Mouse (Mus musculus): ENCODE measurements around the gene Sema6d. TPM values are rescaled to one million over a fixed set of nuclear protein-coding genes. Genes with fewer than 3 reads are reported as not detected.

Sema6d gene
- polyA plus RNA-seq, 2 experiments: 12.9 to 19.1 TPM

- DNase-seq (ENCODE audit: low spot score): no peak
- H3K9ac ChIP-seq (ENCODE audit: low read depth, low read length, severe bottlenecking): peak overlapping the region; percentile 29; the same call in 1 of the 2 replicates
- H3K4me1 ChIP-seq (ENCODE audit: control insufficient read depth, insufficient read depth, low read length): peaks cover 8% of the 10 kb centered on the region; the same call in 1 of the 2 replicates
- no peak overlapping the region for H3K27ac ChIP-seq (replicated peaks; ENCODE audit: low read depth, low read length)
- no peaks in the 10 kb centered on the region for H3K9me3 ChIP-seq (ENCODE audit: control insufficient read depth, low read length)
- 1% methylated on average over 49 of the region's 49 CpGs for WGBS
- H3K36me3 ChIP-seq (ENCODE audit: control insufficient read depth, insufficient read depth, low read length): no peaks in the 10 kb centered on the region
- peak overlapping the region; percentile 41 for H3K4me3 ChIP-seq (replicated peaks; ENCODE audit: low read length)
- TF ChIP-seq POLR2A (IDR thresholded peaks at IDR 0.05; ENCODE audit: borderline replicate concordance, extremely low read depth, insufficient read depth, insufficient read length): no peak
- no peak for ATAC-seq (ENCODE audit: low FRiP score, low read depth)
- H3K4me2 ChIP-seq (replicated peaks; ENCODE audit: low read depth, low read length, severe bottlenecking): peak overlapping the region; percentile 85
- H3K27me3 ChIP-seq (ENCODE audit: control insufficient read depth, insufficient read depth, low read length): peaks cover 44% of the 10 kb centered on the region
Observed at GRCm38 (mm10) chr2:124090231-124091141, 717 bp downstream of the Sema6d start.

- Histone ChIP-seq H3K36me3 (ENCODE audit: control insufficient read depth, insufficient read depth, low read length) (no peaks in the 10 kb centered on the region), H3K27ac (replicated peaks; ENCODE audit: low read depth, low read length) (no peak overlapping the region), H3K27me3 (ENCODE audit: control insufficient read depth, insufficient read depth, low read length) (0 out of 2 replicates have a peak, but pooled peaks cover 3% of the 10 kb centered on the region), H3K4me1 (ENCODE audit: control insufficient read depth, insufficient read depth, low read length) (no peaks in the 10 kb centered on the region), H3K4me2 (replicated peaks; ENCODE audit: low read depth, low read length, severe bottlenecking) (no peak overlapping the region), H3K9me3 (ENCODE audit: control insufficient read depth, low read length) (no peaks in the 10 kb centered on the region), H3K4me3 (replicated peaks; ENCODE audit: low read length) (no peak overlapping the region), H3K9ac (ENCODE audit: low read depth, low read length, severe bottlenecking) (no peak overlapping the region)
- DNase-seq (ENCODE audit: low spot score) (no peak), ATAC-seq (ENCODE audit: low FRiP score, low read depth) (no peak)
- TF ChIP-seq POLR2A (IDR thresholded peaks at IDR 0.05; ENCODE audit: borderline replicate concordance, extremely low read depth, insufficient read depth, insufficient read length): no peak
- WGBS: 49% methylated on average over 1 of the region's 1 CpGs
Observed at GRCm38 (mm10) chr2:124099697-124100096, 9.9 kb downstream of the Sema6d start.

GRCm38 (mm10) chr2:124100486-124101200 lies 10.9 kb downstream of the Sema6d start:
- Histone ChIP-seq H3K27ac (replicated peaks; ENCODE audit: low read depth, low read length) (no peak overlapping the region), H3K4me1 (ENCODE audit: control insufficient read depth, insufficient read depth, low read length) (no peaks in the 10 kb centered on the region), H3K9me3 (ENCODE audit: control insufficient read depth, low read length) (no peaks in the 10 kb centered on the region), H3K27me3 (ENCODE audit: control insufficient read depth, insufficient read depth, low read length) (0 out of 2 replicates have a peak, but pooled peaks cover 3% of the 10 kb centered on the region), H3K36me3 (ENCODE audit: control insufficient read depth, insufficient read depth, low read length) (no peaks in the 10 kb centered on the region), H3K9ac (ENCODE audit: low read depth, low read length, severe bottlenecking) (no peak overlapping the region), H3K4me3 (replicated peaks; ENCODE audit: low read length) (no peak overlapping the region), H3K4me2 (replicated peaks; ENCODE audit: low read depth, low read length, severe bottlenecking) (no peak overlapping the region)
- ATAC-seq (ENCODE audit: low FRiP score, low read depth) (peak; percentile 63; the same call in 1 of the 2 replicates), DNase-seq (ENCODE audit: low spot score) (peak; percentile 26)
- TF ChIP-seq POLR2A (IDR thresholded peaks at IDR 0.05; ENCODE audit: borderline replicate concordance, extremely low read depth, insufficient read depth, insufficient read length): no peak
- 25% methylated on average over 9 of the region's 9 CpGs for WGBS

- DNase-seq (ENCODE audit: low spot score) (no peak), ATAC-seq (ENCODE audit: low FRiP score, low read depth) (no peak)
- Histone ChIP-seq H3K27me3 (ENCODE audit: control insufficient read depth, insufficient read depth, low read length) (0 out of 2 replicates have a peak, but pooled peaks cover 3% of the 10 kb centered on the region), H3K36me3 (ENCODE audit: control insufficient read depth, insufficient read depth, low read length) (no peaks in the 10 kb centered on the region), H3K4me2 (replicated peaks; ENCODE audit: low read depth, low read length, severe bottlenecking) (no peak overlapping the region), H3K9me3 (ENCODE audit: control insufficient read depth, low read length) (no peaks in the 10 kb centered on the region), H3K4me1 (ENCODE audit: control insufficient read depth, insufficient read depth, low read length) (no peaks in the 10 kb centered on the region), H3K9ac (ENCODE audit: low read depth, low read length, severe bottlenecking) (no peak overlapping the region), H3K27ac (replicated peaks; ENCODE audit: low read depth, low read length) (no peak overlapping the region), H3K4me3 (replicated peaks; ENCODE audit: low read length) (no peak overlapping the region)
- TF ChIP-seq POLR2A (IDR thresholded peaks at IDR 0.05; ENCODE audit: borderline replicate concordance, extremely low read depth, insufficient read depth, insufficient read length): no peak
Observed at GRCm38 (mm10) chr2:124101201-124101517, 11.4 kb downstream of the Sema6d start.

- Histone ChIP-seq H3K4me2 (replicated peaks; ENCODE audit: low read depth, low read length, severe bottlenecking) (no peak overlapping the region), H3K27me3 (ENCODE audit: control insufficient read depth, insufficient read depth, low read length) (0 out of 2 replicates have a peak, but pooled peaks cover 3% of the 10 kb centered on the region), H3K4me1 (ENCODE audit: control insufficient read depth, insufficient read depth, low read length) (no peaks in the 10 kb centered on the region), H3K36me3 (ENCODE audit: control insufficient read depth, insufficient read depth, low read length) (no peaks in the 10 kb centered on the region), H3K4me3 (replicated peaks; ENCODE audit: low read length) (no peak overlapping the region), H3K9ac (ENCODE audit: low read depth, low read length, severe bottlenecking) (no peak overlapping the region), H3K27ac (replicated peaks; ENCODE audit: low read depth, low read length) (no peak overlapping the region), H3K9me3 (ENCODE audit: control insufficient read depth, low read length) (no peaks in the 10 kb centered on the region)
- ATAC-seq (ENCODE audit: low FRiP score, low read depth): no peak
- TF ChIP-seq POLR2A (IDR thresholded peaks at IDR 0.05; ENCODE audit: borderline replicate concordance, extremely low read depth, insufficient read depth, insufficient read length): no peak
- peak; percentile 36 for DNase-seq (ENCODE audit: low spot score)
- WGBS: 67% methylated on average over 5 of the region's 5 CpGs
Observed at GRCm38 (mm10) chr2:124101580-124101979, 11.8 kb downstream of the Sema6d start.

All from limb, embryonic 14.5 days (tissue).